Mouse (Mus musculus) neural tube, embryonic 14.5 days (tissue): ENCODE measurements at regions not wholly inside any gene's neighbourhood (a gene's known extent, or its start where the extent isn't known, plus 50 kb on each side); places are given as distances from the start of the nearest gene placed in this dataset.

Experiments
- ATAC-seq: fragments of 200-750 bp; cut with Nextera tagmentation; 2 replicates; pipeline ENCODE4 v1.8.0; 2017; ENCODE audit warnings: low read depth, mild to moderate bottlenecking, moderate TSS enrichment, moderate library complexity
- H3K27ac ChIP-seq: fragments of 300-500 bp; sonication (generic); 2 replicates; pipeline ENCODE4 v1.5.1; 2014; ENCODE audit warnings: low read depth, mild to moderate bottlenecking, control low read depth, low read length, moderate library complexity, mixed read lengths
- H3K27me3 ChIP-seq: fragments of 300-500 bp; sonication (generic); 2 replicates; pipeline ENCODE4 v1.6.1; 2014; ENCODE audit warnings: low read length; ENCODE audit not compliant: control insufficient read depth, insufficient read depth
- H3K36me3 ChIP-seq: fragments of 300-500 bp; sonication (generic); 2 replicates; pipeline ENCODE4 v1.6.1; 2014; ENCODE audit warnings: low read length, mixed read lengths; ENCODE audit not compliant: control insufficient read depth, insufficient read depth
- H3K4me1 ChIP-seq: fragments of 300-500 bp; sonication (generic); 2 replicates; pipeline ENCODE4 v1.6.1; 2014; ENCODE audit warnings: low read length; ENCODE audit not compliant: control insufficient read depth, insufficient read depth
- H3K4me2 ChIP-seq: fragments of 300-500 bp; sonication (generic); 2 replicates; pipeline ENCODE4 v1.6.1; 2014; ENCODE audit warnings: mild to moderate bottlenecking, low read depth, low read length, control low read depth
- H3K4me3 ChIP-seq: fragments of 300-500 bp; sonication (generic); 2 replicates; pipeline ENCODE4 v1.5.1; 2014; ENCODE audit warnings: low read depth, low read length, control low read depth, mixed read lengths
- H3K9ac ChIP-seq: fragments of 300-500 bp; sonication (generic); replicated peaks from 2 replicates; pipeline ENCODE4 v1.6.1; 2014; ENCODE audit warnings: low read depth, mild to moderate bottlenecking, control low read depth, low read length, mixed read lengths
- H3K9me3 ChIP-seq: fragments of 300-500 bp; sonication (generic); 2 replicates; pipeline ENCODE4 v1.6.1; 2016; ENCODE audit warnings: low read length; ENCODE audit not compliant: control insufficient read depth
- WGBS: fragments of 180-500 bp; shearing (Covaris S2); extraction: QIAGEN DNeasy Blood & Tissue Kit; methylation state at CpG from one replicate; pipeline ENCODE4 v1.1.7; 2014; 5-methylcytosine and 5-hydroxymethylcytosine counted together

DNA sequence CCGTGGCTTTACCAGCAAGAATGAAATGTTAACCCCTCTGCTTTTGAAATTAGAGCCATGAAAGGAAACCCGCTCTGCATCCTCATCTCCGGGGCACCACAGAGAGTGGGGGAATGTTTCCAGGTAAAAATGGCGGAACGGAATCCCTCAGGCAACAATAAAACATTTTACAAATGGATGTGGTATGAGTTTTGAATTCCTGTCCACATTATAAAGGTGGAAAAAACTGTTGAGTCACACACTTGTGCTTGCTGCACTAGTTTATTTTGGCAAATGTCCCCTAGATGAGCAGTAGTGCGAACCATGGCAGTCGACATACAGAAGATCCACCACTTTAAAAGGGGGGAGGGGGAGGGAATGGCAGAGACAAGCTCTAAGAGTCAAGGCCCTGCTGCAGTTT is 289.4 kb upstream of the Nt5e start:
- Histone ChIP-seq H3K9me3 (no peaks in the 10 kb centered on the region), H3K4me2 (no peak overlapping the region), H3K27me3 (no peaks in the 10 kb centered on the region), H3K36me3 (no peaks in the 10 kb centered on the region), H3K4me3 (no peak overlapping the region), H3K4me1 (no peaks in the 10 kb centered on the region), H3K27ac (no peak overlapping the region), H3K9ac (no peak overlapping the region)
- WGBS, result 87% methylated on average over 7 of the region's 7 CpGs
- ATAC-seq, result no peak

DNA sequence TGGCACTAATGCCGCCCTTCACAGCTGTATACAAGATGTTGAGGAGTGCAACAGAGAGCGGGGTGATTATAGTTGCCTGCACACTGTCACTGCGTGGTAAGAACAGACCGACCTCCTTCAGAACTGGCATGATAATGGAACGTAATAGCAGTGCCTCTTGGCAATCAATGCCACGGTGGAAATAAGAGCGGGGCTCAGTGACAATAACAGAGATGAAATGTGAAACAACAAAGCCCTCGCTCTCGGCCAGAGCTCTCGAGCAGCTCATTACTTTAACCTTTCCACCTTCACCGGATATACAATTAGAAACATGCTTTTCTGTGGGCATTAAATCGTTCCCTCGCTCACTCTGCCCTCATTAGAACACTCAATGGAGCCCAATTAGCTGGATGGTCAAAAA is 277.7 kb upstream of the Nt5e start:
- 67% methylated on average over 13 of the region's 13 CpGs for WGBS
- no peak for ATAC-seq
- no peak overlapping the region for H3K4me2 ChIP-seq
- H3K27me3 ChIP-seq, result no peaks in the 10 kb centered on the region
- H3K36me3 ChIP-seq, result no peaks in the 10 kb centered on the region
- no peaks in the 10 kb centered on the region for H3K4me1 ChIP-seq
- H3K9ac ChIP-seq, result no peak overlapping the region
- no peaks in the 10 kb centered on the region for H3K9me3 ChIP-seq
- H3K27ac ChIP-seq, result no peak overlapping the region
- no peak overlapping the region for H3K4me3 ChIP-seq

DNA sequence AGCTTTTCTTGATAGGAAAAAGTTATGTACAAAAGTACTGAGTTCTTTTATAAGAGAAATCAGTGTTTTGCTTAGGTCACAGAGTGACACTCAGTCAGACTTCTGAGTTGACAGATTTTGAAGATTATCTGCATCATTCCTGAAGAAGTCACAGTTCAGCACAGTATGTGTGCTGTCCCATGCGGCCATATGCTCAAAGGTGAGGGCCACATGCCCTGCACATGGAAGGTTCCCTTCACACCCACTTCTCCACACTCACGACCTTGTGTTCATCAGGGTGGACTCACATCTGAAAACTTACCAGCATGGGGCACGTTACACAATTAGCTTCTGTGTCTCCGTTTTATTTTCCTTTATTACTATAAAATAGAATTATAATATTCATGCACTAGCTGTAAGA is 277.2 kb upstream of the Nt5e start:
- no peaks in the 10 kb centered on the region for H3K9me3 ChIP-seq
- no peak overlapping the region for H3K4me2 ChIP-seq
- H3K27ac ChIP-seq, result no peak overlapping the region
- no peaks in the 10 kb centered on the region for H3K27me3 ChIP-seq
- no peaks in the 10 kb centered on the region for H3K4me1 ChIP-seq
- ATAC-seq, result no peak
- H3K36me3 ChIP-seq, result no peaks in the 10 kb centered on the region
- no peak overlapping the region for H3K4me3 ChIP-seq
- H3K9ac ChIP-seq, result no peak overlapping the region
- WGBS, result 92% methylated on average over 4 of the region's 4 CpGs

DNA sequence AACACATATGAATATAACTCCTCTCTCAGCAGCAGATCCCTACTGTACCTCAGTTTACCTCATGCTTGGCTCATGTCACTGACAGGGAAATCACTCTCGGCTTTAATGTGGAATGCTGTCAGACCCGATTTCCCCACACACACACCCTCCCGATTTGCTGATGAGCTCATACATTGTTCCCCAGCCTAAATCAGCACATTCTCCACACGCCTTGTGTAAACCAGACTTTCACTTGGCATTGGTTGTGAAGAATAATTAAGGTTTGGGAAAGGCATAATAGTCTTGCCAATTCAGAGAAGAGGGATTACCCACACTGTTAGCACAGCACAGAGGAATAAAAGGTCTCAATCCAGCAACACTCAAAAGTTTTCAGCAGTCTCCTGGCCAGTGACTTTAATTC is 268.4 kb upstream of the Nt5e start:
- 66% methylated on average over 4 of the region's 4 CpGs for WGBS
- Histone ChIP-seq H3K4me1 (no peaks in the 10 kb centered on the region), H3K9me3 (no peaks in the 10 kb centered on the region), H3K27me3 (no peaks in the 10 kb centered on the region), H3K4me3 (no peak overlapping the region), H3K4me2 (no peak overlapping the region), H3K27ac (no peak overlapping the region), H3K36me3 (no peaks in the 10 kb centered on the region), H3K9ac (no peak overlapping the region)
- ATAC-seq, result no peak

DNA sequence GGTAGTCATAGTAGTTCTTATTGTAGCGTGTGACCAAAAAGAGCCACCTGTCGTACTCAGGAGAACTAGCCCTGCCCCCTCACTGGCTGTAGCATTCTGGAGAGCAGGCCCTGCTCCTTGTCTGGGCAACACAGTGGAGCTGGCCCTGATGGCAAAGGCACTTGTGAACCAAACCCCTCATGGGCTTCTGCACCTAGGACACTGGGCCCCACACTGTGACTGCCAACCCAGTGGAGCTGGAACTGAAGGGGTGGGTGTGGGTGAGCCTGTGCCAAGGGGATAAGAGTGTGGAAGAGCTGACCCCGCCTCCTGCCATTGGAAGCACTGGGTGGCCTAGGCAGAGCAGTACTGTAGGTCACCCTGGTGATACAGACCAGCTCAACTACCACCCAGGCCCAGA is 268.0 kb upstream of the Nt5e start:
- no peaks in the 10 kb centered on the region for H3K9me3 ChIP-seq
- WGBS, result 83% methylated on average over 3 of the region's 3 CpGs
- H3K27ac ChIP-seq, result no peak overlapping the region
- no peaks in the 10 kb centered on the region for H3K4me1 ChIP-seq
- no peak overlapping the region for H3K4me3 ChIP-seq
- H3K4me2 ChIP-seq, result no peak overlapping the region
- no peaks in the 10 kb centered on the region for H3K27me3 ChIP-seq
- H3K36me3 ChIP-seq, result no peaks in the 10 kb centered on the region
- ATAC-seq, result no peak
- no peak overlapping the region for H3K9ac ChIP-seq

DNA sequence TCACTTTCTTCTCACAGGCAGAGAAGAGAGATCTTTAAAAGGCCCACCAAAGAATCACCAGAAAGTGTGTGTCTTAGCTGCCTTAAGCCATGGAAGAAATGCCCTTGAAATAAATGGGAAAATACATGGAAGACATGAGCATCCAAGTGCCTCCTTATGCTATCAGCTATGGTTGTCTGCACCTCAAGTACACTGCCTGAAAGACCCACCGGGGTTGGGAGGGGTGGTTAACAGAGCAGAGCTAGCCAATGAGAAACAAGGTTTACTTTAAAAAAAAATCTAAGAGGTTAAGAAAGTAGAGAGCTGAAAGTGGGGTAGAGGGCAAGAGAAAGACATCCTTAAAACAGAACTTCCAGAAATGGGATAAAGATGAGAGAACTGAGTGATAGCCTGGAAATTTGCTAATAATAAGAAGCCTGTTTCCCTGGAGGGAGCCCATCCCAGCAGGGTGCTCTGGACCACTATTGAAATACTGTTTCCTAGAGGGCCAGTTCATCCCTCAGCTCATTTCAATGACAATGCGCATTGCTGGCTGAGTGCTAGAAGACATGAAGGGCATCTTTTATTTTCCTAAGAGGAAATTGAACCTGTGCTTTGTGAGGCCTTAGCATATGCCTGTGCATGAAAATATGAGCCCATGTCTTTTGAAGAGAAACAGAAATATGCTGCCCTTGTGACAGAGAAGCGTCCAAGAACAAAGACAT is 262.9 kb upstream of the Nt5e start:
- Histone ChIP-seq H3K4me1 (no peaks in the 10 kb centered on the region), H3K9ac (no peak overlapping the region), H3K27ac (no peak overlapping the region), H3K27me3 (no peaks in the 10 kb centered on the region), H3K4me3 (no peak overlapping the region), H3K36me3 (no peaks in the 10 kb centered on the region), H3K4me2 (no peak overlapping the region), H3K9me3 (no peaks in the 10 kb centered on the region)
- 18% methylated on average over 3 of the region's 3 CpGs for WGBS
- ATAC-seq, result no peak

DNA sequence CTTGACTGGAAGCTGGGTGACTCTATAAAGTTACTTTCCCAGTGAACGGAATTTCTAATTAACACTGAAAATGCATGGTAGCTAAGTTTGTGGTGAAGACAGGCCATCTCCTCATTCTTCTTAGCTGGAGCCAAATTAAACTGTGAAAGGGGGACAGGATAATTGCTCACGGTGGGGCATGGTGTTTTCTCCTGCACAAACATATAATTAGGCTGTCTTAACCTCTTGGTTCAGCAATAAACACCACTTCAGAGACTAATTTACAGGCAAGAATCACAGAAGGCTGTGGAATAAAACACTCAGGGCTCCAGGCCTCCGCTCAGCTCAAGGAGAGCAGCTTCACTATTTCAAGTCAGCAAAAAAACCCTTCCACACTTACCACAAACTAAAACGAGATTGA is 261.9 kb upstream of the Nt5e start:
- Histone ChIP-seq H3K4me1 (no peaks in the 10 kb centered on the region), H3K27ac (no peak overlapping the region), H3K4me2 (no peak overlapping the region), H3K9me3 (no peaks in the 10 kb centered on the region), H3K27me3 (no peaks in the 10 kb centered on the region), H3K36me3 (no peaks in the 10 kb centered on the region), H3K4me3 (no peak overlapping the region), H3K9ac (no peak overlapping the region)
- ATAC-seq, result no peak
- WGBS, result 24% methylated on average over 4 of the region's 4 CpGs

DNA sequence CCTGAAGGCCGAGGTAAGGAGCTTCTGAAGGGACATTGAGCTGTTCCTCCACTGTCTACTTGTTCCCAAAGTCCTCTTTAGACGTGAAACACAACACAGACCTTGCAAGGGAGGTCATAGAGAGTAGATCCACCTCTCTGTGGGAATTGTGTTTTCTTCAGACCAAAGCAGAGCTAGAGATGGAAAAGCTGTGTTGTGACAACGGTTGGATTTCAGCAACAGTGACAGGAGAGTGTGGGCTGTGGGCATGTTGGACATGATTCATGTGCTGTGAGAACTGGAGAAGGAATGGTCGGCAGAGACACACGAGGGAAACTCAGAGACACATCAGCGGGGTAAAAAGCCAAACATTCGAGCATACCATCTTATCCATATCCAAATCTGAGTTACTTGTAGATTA is 261.2 kb upstream of the Nt5e start:
- H3K4me3 ChIP-seq, result no peak overlapping the region
- no peak overlapping the region for H3K27ac ChIP-seq
- WGBS, result 87% methylated on average over 7 of the region's 7 CpGs
- H3K27me3 ChIP-seq, result no peaks in the 10 kb centered on the region
- H3K9me3 ChIP-seq, result no peaks in the 10 kb centered on the region
- no peaks in the 10 kb centered on the region for H3K36me3 ChIP-seq
- ATAC-seq, result no peak
- no peak overlapping the region for H3K9ac ChIP-seq
- no peaks in the 10 kb centered on the region for H3K4me1 ChIP-seq
- H3K4me2 ChIP-seq, result no peak overlapping the region

DNA sequence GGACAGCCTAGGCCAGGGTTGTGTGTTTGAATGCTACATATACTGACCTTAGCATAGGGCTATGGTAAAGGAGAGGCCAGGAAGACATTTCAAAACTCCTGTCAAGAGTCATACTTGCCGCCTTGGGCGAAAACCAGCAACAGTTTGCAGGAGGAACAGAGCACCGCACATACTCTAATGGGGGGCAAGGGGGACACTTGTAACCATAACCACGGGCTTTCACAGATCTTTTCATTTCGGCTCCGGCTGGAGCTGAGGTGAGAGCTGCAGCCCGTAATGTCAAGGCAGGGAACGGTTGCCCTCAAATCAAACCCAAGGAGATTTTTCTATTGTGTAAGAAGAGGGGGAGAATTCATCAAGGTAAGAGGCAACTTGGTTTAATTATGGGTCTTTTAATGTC is 258.7 kb upstream of the Nt5e start:
- Histone ChIP-seq H3K4me3 (no peak overlapping the region), H3K4me1 (no peaks in the 10 kb centered on the region), H3K4me2 (no peak overlapping the region), H3K36me3 (no peaks in the 10 kb centered on the region), H3K9ac (no peak overlapping the region), H3K27ac (no peak overlapping the region), H3K9me3 (no peaks in the 10 kb centered on the region), H3K27me3 (no peaks in the 10 kb centered on the region)
- WGBS, result 93% methylated on average over 8 of the region's 8 CpGs
- no peak for ATAC-seq
